Mouse (Mus musculus) heart, postnatal 4 days (tissue): ENCODE data around the gene Acox3. TPM values are rescaled to one million over a fixed set of nuclear protein-coding genes. Genes with fewer than 3 reads are reported as not detected.
"Not testable (repeated sequence)": the region's sequence is repeated elsewhere in the genome, so short reads cannot be mapped to it uniquely, and the experiment has no call there.

Source experiments
- DNase-seq: peaks from one replicate; pipeline ENCODE4 v3.0.0; 2021
- total RNA-seq, 2 experiments: library from RNA; stranded (reverse); gene quantifications; 2 replicates each; pipeline ENCODE4 v1.2.3; 2021

The Acox3 gene
- total RNA-seq, 2 experiments from 2014 or later: 20.8 to 23.6 TPM

GRCm38 (mm10) chr5:35578411-35578810, 4.4 kb upstream of the Acox3 start:
- no peak for DNase-seq

GRCm38 (mm10) chr5:35579247-35579893, 3.5 kb upstream of the Acox3 start:
- DNase-seq: no peak

DNA sequence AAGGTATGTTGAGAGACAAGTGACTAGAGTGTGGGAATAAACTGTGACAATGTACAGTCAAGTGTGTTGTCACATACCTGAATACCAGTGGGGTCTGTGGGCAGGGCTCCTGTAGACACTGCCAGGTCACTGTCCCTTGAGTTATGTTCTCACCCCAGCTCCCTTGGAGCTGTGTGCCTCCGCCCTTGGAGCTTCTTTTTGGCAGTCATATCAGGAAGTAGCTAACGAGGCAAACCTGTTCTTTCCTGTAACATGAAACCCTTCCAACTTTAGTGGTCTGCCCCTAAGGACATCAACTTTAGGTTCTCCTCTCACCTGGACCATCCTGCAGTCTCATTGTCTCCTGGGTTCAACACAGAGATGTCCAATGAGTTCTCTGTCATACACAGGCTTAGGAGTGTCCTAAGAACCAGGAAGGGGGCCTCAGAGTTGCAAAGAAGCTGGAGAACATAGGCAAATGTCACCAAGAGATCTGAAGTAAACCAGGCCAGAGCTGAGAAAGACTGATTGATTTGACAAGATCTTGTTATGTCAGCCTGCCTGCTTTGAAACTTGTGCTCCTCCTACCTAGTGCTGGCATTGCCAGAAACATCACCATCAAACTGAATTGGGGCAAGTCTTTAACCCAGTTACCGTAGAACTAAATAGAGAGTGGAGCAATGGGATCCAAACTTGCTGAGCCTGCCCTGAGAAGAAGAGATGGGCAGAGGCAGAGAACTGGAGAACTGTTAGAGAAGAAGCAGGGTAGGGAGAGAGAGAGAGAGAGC, 2.5 kb upstream of the Acox3 start:
- no peak for DNase-seq

DNA sequence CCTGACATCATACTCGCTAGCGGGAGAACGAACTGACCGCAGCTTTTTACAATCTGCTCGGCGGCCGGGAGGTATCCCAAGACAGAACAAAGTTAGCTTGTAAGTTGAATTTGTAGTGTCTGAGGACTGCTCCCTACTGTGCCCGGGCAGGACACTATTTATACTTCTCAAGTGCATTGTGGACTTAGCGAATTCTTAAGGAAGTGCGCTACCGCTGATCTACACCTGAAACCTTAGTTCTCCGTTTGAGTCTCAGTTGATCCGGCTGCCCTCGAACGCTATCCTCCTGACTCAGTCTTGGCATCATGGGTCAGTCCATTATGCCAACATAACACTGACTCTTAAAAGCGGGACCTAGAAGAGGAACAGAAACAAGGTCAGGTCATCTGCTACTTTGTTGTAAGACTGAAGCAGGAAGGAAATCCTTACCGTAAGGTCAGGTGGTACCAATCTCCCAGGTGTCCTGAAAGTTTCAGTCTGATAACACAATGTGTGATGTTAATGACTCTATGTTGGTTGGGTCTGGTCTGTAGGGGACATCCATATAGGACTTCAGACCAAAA, 462 bp downstream of the Acox3 start:
- DNase-seq: no peak

GRCm38 (mm10) chr5:35584259-35584658, 1.4 kb downstream of the Acox3 start:
- not testable (repeated sequence) for DNase-seq

- no peak for DNase-seq
These were observed 8.7 kb downstream of the Acox3 start for GRCm38 (mm10) chr5:35591497-35591896.

- DNase-seq: no peak
These were observed 9.4 kb downstream of the Acox3 start for GRCm38 (mm10) chr5:35592081-35592736.

DNA sequence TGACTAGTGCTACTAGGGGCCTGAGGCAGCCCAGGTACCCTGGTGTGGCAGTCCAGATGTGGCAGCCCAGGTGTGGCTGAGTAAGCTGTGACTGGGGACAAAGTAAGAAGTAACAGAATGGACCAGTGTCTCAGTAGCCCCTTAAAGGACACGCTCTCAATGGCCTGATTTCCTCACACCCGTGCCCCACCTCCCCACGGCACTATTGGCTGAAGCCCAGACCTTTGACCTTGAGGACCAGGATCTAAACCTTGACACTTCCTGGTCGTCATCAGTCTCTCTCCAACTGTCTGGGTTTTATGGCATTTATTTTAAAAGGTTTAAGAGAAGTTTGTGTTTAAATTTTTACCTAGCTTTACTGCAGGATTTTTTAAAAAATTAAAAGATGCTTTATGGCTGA, 10.0 kb downstream of the Acox3 start:
- DNase-seq: no peak

DNA sequence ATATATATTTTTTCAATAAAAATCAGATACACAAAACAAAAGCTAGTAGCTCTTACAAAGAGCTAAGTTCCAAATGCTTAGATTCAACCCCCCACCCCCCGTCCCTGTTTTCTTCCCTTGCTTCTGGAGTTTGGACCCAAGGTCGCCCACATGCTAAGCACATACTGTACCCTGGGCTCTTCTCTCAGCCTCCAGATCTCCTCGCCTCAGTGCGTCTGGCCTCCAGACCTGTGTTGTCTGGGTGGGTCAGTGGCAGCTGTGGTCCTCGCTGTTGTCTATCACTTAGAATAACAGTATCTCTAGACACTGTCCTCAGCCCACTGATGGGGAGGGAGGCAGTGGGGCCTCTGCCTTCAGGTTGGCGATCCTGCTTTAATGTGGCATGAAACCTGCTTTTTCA, 10.4 kb downstream of the Acox3 start:
- no peak for DNase-seq

- DNase-seq: no peak
These were observed 11.9 kb downstream of the Acox3 start for GRCm38 (mm10) chr5:35594768-35595167.

DNA sequence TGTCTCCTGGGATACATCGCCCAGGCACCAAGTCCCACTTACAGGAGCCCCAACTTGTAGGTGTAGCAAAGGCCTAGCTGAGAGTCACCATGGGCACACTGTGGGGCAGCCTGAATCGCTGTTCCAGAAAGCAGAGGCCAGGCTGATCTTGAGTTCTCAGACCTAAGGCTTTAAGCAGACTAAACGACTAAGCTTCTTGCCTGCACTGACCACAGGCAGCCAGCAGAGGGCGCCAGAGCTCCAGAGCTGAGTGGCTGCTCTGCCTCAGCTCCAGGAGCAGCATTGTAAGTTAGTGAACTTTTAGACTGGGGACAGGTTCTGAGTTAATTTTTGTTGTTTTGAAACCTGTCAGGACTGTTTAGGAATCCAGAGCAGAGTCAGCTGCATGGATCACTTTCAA, 12.9 kb downstream of the Acox3 start:
- DNase-seq: peak; percentile 85

DNA sequence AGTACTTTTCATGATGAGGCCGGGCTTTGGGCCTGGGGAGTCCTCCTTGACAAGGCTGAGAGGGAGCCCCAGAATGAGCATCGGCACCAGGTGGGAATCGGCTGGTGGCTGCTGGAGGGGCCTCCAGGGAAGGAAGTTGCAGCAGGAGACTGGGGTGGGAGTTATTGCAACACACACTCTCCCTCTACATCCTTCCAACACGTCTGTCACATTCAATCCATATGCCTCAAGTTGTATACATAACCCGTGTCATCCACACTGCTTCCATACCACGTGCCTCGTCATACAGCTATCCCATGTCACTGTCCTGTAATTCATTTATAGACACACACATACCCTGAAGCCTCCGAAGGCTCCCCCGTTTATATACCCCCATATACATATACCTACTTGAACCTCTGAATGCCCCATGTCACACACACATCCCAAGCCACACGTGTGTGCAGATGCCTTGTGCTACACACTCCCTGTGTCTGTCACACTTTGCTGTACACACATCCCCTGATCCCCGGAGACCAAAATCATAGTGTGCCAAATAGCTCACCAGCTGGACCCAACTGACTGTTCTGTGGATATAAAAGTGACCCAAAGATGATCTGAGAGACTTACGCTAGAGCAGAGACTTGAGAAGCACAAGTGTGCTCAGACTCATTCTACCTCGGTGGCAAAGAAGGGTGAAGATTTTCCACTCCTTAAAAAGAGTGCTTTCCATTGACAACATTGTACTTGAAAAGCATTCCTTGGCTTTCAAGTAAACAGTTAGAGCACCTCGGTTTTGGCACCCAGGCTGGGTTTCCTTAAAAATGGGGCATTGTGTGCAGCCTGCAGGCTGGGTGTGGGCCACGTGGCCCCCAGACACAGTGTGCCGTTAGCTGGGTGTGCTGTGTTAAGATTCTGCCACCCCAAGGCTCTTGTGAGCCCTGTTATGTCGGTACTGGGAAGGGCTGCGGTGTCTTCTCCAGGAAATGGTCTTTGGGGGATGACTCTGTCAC, 13.6 kb downstream of the Acox3 start:
- no peak for DNase-seq

DNA sequence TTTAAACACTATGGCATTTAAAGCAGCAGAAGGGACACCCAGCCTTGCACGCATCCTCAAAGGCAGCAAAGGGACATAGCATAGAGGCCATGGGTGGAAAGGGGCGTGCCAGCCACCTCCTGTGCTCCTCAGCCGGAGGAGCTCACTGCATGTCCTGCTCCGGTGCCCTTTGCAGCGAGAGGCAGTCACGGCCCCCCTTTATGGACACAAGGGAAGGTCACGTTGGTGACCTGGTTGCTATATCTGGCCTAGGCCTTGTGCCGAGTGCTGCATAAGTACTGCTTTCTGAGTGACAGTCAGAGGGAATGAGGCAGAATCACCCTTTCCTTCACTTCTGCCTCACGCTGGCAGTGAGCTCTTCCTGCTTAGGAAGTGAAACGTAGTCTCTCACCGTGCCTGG, 17.4 kb downstream of the Acox3 start:
- DNase-seq: no peak

DNA sequence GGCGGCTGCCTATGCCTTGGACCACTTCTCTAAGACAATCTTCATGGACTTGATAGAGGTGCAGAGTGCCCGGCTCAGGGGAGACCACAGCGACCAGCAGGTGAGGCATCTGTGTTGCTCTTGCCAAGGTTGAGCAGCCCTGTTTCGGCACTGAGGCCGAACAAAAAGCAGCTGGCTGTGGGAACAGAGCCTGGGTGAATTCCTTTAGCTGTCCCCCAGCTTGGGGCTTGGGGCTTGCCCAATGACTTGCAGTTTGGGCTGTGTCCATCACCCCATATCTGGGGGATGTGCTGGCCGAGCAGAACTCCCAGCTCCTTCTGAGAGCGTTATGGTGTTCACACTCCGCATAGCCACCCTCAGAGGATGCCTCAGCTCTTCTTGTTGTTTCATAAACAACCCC, 18.7 kb downstream of the Acox3 start:
- DNase-seq: peak; percentile 29

- DNase-seq: no peak
These were observed 22.5 kb downstream of the Acox3 start for GRCm38 (mm10) chr5:35605355-35605754.

GRCm38 (mm10) chr5:35606800-35607199, 24.0 kb downstream of the Acox3 start:
- no peak for DNase-seq

- peak; percentile 71 for DNase-seq
These were observed 24.9 kb downstream of the Acox3 start for GRCm38 (mm10) chr5:35607784-35608183.

DNA sequence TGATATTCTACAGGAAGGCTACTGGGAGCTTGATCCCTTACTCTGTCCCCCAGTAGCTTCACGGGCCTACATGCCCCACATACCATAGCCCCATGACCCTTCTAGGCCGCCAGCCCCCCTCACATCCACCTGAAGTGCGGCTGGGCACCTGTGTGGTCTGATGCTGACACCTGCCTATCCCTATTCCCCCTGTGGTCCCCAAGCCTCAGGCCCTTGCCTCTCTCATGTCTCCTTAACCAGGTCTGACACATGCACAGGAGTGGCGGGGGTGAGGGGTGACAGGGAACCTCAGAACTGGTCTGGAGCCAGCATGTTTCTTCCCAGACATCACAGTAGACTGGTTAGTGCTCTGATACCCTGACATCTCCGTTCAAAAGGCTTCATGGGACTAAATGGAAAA, 25.7 kb downstream of the Acox3 start:
- no peak for DNase-seq

GRCm38 (mm10) chr5:35609381-35609780, 26.5 kb downstream of the Acox3 start:
- DNase-seq: peak; percentile 71

GRCm38 (mm10) chr5:35609971-35610370, 27.1 kb downstream of the Acox3 start:
- DNase-seq: no peak

DNA sequence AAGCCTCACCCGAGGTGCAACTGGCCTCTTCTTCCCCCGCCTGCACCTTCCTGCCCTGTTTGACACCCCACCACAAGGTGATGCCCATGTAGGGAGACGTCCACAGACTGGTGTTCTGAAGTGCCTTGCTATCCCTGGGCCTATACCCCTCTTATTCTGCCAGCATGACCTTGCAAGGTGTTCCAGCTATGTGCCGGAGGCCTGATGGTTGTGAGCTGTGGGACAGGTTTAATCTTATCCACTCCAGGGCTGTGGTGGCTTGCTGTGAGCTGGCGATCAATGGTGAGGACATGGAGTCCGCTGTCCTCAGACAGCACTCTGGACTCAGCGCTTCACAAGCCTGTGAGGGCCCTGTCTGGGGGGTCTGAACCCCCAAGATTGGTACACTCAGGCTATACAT, 27.5 kb downstream of the Acox3 start:
- DNase-seq: no peak

DNA sequence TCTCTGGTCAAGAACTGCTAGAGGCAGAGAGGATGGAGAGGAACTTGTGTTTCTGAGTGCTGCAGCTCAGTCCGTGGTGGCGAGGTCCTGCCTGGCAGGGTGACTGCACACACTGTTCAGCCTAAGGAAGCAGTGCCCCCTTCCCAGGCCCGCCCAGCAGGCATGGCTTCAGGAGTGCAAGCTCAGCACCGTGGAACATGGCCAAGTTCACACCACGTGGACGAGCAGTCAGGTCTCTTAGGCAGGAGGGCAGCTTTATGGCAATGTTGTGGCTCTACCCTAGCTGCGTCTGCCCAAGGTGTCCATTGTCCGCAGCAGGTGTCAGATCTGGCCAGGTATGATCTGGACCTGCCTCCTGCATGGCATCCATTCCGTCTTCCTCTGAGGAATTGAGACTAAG, 28.3 kb downstream of the Acox3 start:
- DNase-seq: peak; percentile 39
